Mouse (Mus musculus) inflammation-experienced regulatory T-cells, adult 16 weeks (primary cell): ENCODE measurements around the gene Acmsd. TPM values are rescaled to one million over a fixed set of nuclear protein-coding genes. Genes with fewer than 3 reads are reported as not detected.

Experiments used
- polyA plus RNA-seq: library from polyadenylated mRNA; unstranded; fragments of 100-300 nt; shearing (Covaris generic); gene quantifications from one replicate; pipeline ENCODE4 v1.2.1, GENCODE M21; 2017

Gene Acmsd
- polyA plus RNA-seq = not detected

GRCm38 (mm10) chr1:127729096-127729495 lies at the start of gene Acmsd:
Gene Acmsd, plus strand, starts transcription at chr1:127729413.

DNA sequence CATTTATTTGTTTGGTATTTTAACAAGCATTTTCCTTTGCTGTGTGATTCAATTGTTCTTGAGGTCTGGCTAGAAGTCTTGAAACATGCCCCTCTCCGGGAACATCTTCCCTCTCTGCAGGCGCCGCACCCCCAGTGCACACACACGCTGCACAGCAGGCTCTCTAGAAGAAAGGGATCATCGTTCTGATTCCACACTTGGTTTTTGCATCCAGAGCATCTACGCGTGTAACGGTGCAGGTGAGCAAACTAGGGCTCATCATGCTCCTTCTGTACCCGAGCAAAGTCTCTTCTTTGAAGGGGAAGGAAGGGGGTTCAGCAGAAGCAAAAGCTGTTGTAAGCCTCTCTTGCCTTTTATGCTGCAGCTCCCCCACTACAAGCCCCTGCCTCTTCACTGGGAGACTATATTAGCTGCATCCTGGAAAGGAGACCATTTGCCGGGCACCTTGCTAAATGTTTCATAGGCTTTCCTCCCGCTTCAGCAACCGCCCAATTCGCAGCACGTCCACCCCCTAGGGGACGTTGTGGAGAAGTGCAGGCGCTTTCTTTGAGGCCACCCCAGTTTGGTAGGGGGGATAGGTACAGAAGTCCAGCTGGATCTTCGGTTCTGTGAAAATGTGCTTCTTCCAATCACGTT lies 49.6 kb upstream of the Acmsd start, which contains the start of gene Tmem163:
Tmem163 (minus strand) TSS at position 51 of the 636 bp plus-strand sequence.

DNA sequence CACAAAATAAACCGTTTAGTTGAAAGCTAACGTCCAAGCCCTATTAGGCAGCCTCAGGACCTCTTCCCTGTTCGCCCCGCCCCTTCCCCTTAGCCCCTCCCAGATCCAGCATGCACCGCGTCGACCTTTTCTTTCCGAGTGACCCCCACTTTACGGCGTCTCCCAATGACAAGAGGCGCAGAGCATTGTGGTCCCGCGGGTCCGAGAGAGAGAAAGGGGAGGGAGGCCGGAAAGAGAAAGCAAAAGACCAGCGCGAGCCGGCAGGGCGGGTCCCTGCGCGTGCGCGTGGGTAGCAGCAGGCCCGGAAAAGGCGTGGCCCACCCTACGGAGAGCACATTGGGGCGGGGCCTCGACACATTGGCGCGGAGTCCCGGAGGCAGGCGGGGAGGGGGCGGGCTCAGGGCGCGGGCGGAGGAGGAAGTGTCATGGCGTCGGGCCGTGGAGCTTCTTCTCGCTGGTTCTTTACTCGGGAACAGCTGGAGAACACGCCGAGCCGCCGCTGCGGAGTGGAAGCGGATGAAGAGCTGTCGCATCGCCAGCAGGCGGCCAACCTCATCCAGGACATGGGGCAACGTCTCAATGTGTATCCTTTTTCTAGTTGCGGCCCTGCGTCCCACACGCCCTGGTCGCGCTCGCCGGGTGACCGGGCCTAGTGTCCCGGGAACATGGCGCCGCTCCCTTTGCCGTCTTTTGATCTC lies 44.7 kb downstream of the Acmsd start, which contains the start of gene Ccnt2:
Ccnt2 (plus strand) TSS at position 362 of the 698 bp plus-strand sequence.

Other genes with a start within 250 kb of the Acmsd start
- gene Tmem163, start 49.9 kb upstream of the Acmsd start, polyA plus RNA-seq = not detected
- gene Ccnt2, start 44.8 kb downstream of the Acmsd start, polyA plus RNA-seq = 144 TPM
- 1.1 TPM for gene Map3k19, start 125.6 kb downstream of the Acmsd start, polyA plus RNA-seq
- 83.1 TPM for gene Rab3gap1, start 139.4 kb downstream of the Acmsd start, polyA plus RNA-seq